Mouse (Mus musculus): ENCODE results near the gene 1700011M02Rik. TPM values are rescaled to one million over a fixed set of nuclear protein-coding genes. Genes with fewer than 3 reads are reported as not detected.
"Not testable (repeated sequence)": the region's sequence is repeated elsewhere in the genome, so short reads cannot be mapped to it uniquely, and the experiment has no call there.

1700011M02Rik gene
- not detected for total RNA-seq (2022)

GRCm38 (mm10) chrX:102908587-102908986 is at the start of gene 1700011M02Rik, which contains the start of gene Dmrtc1a:
1700011M02Rik (plus strand) TSS chrX:102908905.
Dmrtc1a (minus strand) TSS chrX:102908687.
- DNase-seq (ENCODE audit: low spot score in 2 of 2), result not testable (repeated sequence)

- no peak for DNase-seq (ENCODE audit: low spot score in 2 of 2)
These were observed 40.8 kb upstream of the 1700011M02Rik start, which contains the start of gene 1700031F05Rik for GRCm38 (mm10) chrX:102867871-102868270. 1700031F05Rik (minus strand) TSS chrX:102867971.

GRCm38 (mm10) chrX:102914823-102915222 is 6.1 kb downstream of the 1700011M02Rik start:
- not testable (repeated sequence) for DNase-seq (ENCODE audit: low spot score in 2 of 2)

GRCm38 (mm10) chrX:102926707-102927106 is 18.0 kb downstream of the 1700011M02Rik start:
- DNase-seq (ENCODE audit: low spot score in 2 of 2), result peak in 1 of 2 experiments; percentile 10

- DNase-seq (ENCODE audit: low spot score in 2 of 2), result not testable (repeated sequence)
These were observed 19.4 kb downstream of the 1700011M02Rik start, which contains the start of gene 1700018G05Rik for GRCm38 (mm10) chrX:102928072-102928471. 1700018G05Rik (plus strand) TSS chrX:102928372.

GRCm38 (mm10) chrX:102932992-102933570 is 24.4 kb downstream of the 1700011M02Rik start:
- peak in 1 of 2 experiments; percentile 5 for DNase-seq (ENCODE audit: low spot score in 2 of 2)

GRCm38 (mm10) chrX:102933571-102934394 is 25.1 kb downstream of the 1700011M02Rik start:
- peak; percentile 37 to 42 for DNase-seq (ENCODE audit: low spot score in 2 of 2)

- no peak for DNase-seq (ENCODE audit: low spot score in 2 of 2)
These were observed 25.7 kb downstream of the 1700011M02Rik start for GRCm38 (mm10) chrX:102934395-102934764.

- DNase-seq (ENCODE audit: low spot score in 2 of 2), result no peak
These were observed 28.0 kb downstream of the 1700011M02Rik start for GRCm38 (mm10) chrX:102936743-102937142.

- DNase-seq (ENCODE audit: low spot score in 2 of 2), result peak in 1 of 2 experiments; percentile 28
These were observed 41.4 kb downstream of the 1700011M02Rik start for GRCm38 (mm10) chrX:102950136-102950535.

- no peak for DNase-seq (ENCODE audit: low spot score in 2 of 2)
These were observed 50.2 kb downstream of the 1700011M02Rik start for GRCm38 (mm10) chrX:102958917-102959316.

Other genes starting within 250 kb of the 1700011M02Rik start
- gene Gm3880, start 221.9 kb upstream of the 1700011M02Rik start, total RNA-seq (2022), result not detected
- not detected for gene Gm9112, start 201.3 kb upstream of the 1700011M02Rik start, total RNA-seq (2022)
- gene Dmrtc1b, start 201.0 kb upstream of the 1700011M02Rik start, total RNA-seq (2022), result not detected
- not detected for gene Dmrtc1c1, start 105.9 kb upstream of the 1700011M02Rik start, total RNA-seq (2022)
- gene Dmrtc1c2, start 54.3 kb upstream of the 1700011M02Rik start, total RNA-seq (2022), result not detected
- not detected for gene 1700031F05Rik, start 40.9 kb upstream of the 1700011M02Rik start, total RNA-seq (2022)
- 10 to 100 TPM in 1 of 4 experiments, 1 to 10 TPM in 3; 7.8 to 10.1 (median 9.0) TPM for gene Dmrtc1a, start 218 bp upstream of the 1700011M02Rik start, total RNA-seq (2022)
- not detected for gene 1700018G05Rik, start 19.5 kb downstream of the 1700011M02Rik start, total RNA-seq (2022)